Mouse (Mus musculus): Measurements from ENCODE around the gene Ndn. TPM values are rescaled to one million over a fixed set of nuclear protein-coding genes. Genes with fewer than 3 reads are reported as not detected.
A peak's percentile ranks its signal among the peaks of the same experiment; 100 is the strongest.

Gene Ndn
- 1.6 and 2.8 TPM in 2 replicates for polyA plus RNA-seq (2012; ENCODE audit: insufficient read depth, low replicate concordance)

DNA sequence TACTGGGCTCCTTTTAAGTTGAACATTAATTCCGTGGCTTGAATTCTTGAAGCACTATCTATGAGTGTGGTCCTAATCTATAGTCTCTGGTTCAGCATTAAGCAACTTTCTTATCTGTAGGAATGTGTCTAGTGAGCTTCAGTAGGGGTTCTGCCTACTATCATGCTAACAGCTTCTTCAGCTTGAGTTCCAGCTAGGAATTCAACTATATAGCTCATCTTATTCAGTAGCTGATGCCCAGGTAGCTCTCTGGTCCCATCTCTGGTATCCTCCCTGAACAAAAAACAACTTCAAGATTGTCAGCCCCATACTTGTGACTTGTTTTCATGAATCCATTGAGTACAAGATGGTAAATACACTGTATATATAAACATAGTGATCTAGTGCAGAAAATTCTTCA is at the start of gene Ndn:
Gene Ndn (plus strand): TSS at position 301 of the 400 bp plus-strand sequence.
- TF ChIP-seq FLI1 (IDR thresholded peaks at IDR 0.05; ENCODE audit: low read length) (no peak), GATA1 (IDR thresholded peaks at IDR 0.05; ENCODE audit: borderline replicate concordance, low read length) (no peak)
- Histone ChIP-seq H3K4me1 (peaks cover 10% of the 10 kb centered on the region; the same call in 1 of the 2 replicates), H3K27me3 (replicated peaks) (peaks cover 10% of the 10 kb centered on the region), H3K4me3 (replicated peaks) (no peak within 1 kb of the TSS), H3K36me3 (replicated peaks; ENCODE audit: low read length) (no peaks in the 10 kb centered on the region), H3K9me3 (peaks cover 12% of the 10 kb centered on the region)

- no peaks in the 10 kb centered on the region for H3K27me3 ChIP-seq (replicated peaks)
- no peak overlapping the region for H3K4me3 ChIP-seq (replicated peaks)
- no peak for TF ChIP-seq FLI1 (IDR thresholded peaks at IDR 0.05; ENCODE audit: low read length)
- TF ChIP-seq GATA1 (IDR thresholded peaks at IDR 0.05; ENCODE audit: borderline replicate concordance, low read length) = no peak
- no peaks in the 10 kb centered on the region for H3K4me1 ChIP-seq
- H3K36me3 ChIP-seq (replicated peaks; ENCODE audit: low read length) = no peaks in the 10 kb centered on the region
- no peaks in the 10 kb centered on the region for H3K9me3 ChIP-seq
These were observed 43.9 kb upstream of the Ndn start for GRCm38 (mm10) chr7:62302451-62302850.

GRCm38 (mm10) chr7:62306896-62307614 is 39.3 kb upstream of the Ndn start:
- no peaks in the 10 kb centered on the region for H3K9me3 ChIP-seq
- no peaks in the 10 kb centered on the region for H3K4me1 ChIP-seq
- TF ChIP-seq GATA1 (IDR thresholded peaks at IDR 0.05; ENCODE audit: borderline replicate concordance, low read length) (no peak), FLI1 (IDR thresholded peaks at IDR 0.05; ENCODE audit: low read length) (no peak)
- no peak overlapping the region for H3K4me3 ChIP-seq (replicated peaks)
- no peaks in the 10 kb centered on the region for H3K36me3 ChIP-seq (replicated peaks; ENCODE audit: low read length)
- no peaks in the 10 kb centered on the region for H3K27me3 ChIP-seq (replicated peaks)

DNA sequence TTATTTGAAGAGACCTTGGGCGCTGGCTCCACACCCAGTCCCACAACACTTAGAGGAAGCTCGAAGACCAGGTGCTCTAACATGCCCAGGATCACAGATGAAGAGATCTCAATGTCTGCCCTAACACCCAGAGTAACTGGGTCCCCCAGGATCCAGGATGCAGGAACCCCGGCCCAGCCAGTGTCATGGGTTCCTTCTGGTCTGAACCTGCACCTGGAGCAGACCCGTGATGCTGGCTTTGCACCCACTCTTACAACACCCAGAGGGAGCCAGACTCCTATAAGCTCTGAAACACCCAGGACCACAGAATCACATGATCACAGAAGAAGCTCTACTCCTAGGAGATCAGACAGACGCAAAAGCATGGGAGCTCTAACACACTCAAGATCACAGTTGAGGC is 29.6 kb upstream of the Ndn start:
- no peaks in the 10 kb centered on the region for H3K27me3 ChIP-seq (replicated peaks)
- H3K36me3 ChIP-seq (replicated peaks; ENCODE audit: low read length) = no peaks in the 10 kb centered on the region
- no peak overlapping the region for H3K4me3 ChIP-seq (replicated peaks)
- no peaks in the 10 kb centered on the region for H3K4me1 ChIP-seq
- TF ChIP-seq GATA1 (IDR thresholded peaks at IDR 0.05; ENCODE audit: borderline replicate concordance, low read length) = no peak
- TF ChIP-seq FLI1 (IDR thresholded peaks at IDR 0.05; ENCODE audit: low read length) = no peak
- peaks cover 4% of the 10 kb centered on the region; the same call in 1 of the 2 replicates for H3K9me3 ChIP-seq

DNA sequence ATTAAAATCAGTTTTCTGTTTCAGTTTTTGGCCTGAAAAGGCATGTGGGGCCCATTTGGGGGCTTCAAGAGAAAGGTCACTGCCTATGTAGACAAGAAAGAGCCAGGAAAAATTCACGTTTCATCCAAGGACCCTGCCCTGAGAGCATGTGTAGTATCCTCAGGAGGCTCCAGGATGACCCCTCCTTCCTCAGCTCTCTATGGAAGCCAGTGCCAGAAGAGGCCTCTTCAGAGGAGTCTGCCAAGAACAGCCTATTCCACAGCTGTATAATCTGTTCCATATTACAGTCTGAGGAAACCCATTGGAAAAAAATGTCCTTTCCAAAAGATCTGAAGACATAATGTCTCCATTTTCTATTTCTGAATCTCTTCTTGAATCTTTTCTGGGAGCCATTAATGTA is 958 bp upstream of the Ndn start:
- no peak for TF ChIP-seq GATA1 (IDR thresholded peaks at IDR 0.05; ENCODE audit: borderline replicate concordance, low read length)
- no peak for TF ChIP-seq FLI1 (IDR thresholded peaks at IDR 0.05; ENCODE audit: low read length)
- Histone ChIP-seq H3K9me3 (peaks cover 12% of the 10 kb centered on the region), H3K27me3 (replicated peaks) (peaks cover 10% of the 10 kb centered on the region), H3K4me3 (replicated peaks) (no peak overlapping the region), H3K36me3 (replicated peaks; ENCODE audit: low read length) (no peaks in the 10 kb centered on the region), H3K4me1 (peaks cover 10% of the 10 kb centered on the region; the same call in 1 of the 2 replicates)

DNA sequence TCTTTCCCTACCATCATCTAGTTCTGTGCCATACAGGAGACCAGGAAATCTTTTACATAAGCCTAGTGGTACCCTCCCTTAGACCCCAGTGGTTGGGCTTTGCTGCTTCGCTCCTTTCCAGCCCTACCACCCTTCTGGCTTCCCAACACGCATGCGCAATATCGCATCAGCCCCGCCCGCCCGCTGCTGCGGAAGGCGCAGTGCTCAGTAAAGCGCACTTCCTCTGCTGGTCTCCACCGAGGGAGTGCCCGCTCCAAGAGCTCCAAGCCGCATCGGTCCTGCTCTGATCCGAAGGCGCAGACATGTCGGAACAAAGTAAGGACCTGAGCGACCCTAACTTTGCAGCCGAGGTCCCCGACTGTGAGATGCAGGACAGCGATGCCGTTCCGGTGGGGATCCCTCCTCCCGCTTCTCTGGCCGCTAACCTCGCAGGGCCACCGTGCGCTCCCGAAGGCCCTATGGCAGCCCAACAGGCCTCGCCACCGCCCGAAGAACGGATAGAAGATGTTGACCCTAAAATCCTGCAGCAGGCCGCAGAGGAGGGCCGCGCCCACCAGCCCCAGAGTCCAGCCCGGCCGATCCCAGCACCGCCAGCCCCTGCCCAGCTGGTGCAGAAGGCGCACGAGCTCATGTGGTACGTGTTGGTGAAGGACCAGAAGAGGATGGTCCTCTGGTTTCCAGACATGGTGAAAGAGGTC is 1.9 kb downstream of the Ndn start:
- H3K9me3 ChIP-seq = peaks cover 12% of the 10 kb centered on the region
- peak overlapping the region; percentile 88 for H3K4me3 ChIP-seq (replicated peaks)
- peaks cover 10% of the 10 kb centered on the region; the same call in 1 of the 2 replicates for H3K4me1 ChIP-seq
- H3K27me3 ChIP-seq (replicated peaks) = peaks cover 10% of the 10 kb centered on the region
- no peaks in the 10 kb centered on the region for H3K36me3 ChIP-seq (replicated peaks; ENCODE audit: low read length)
- no peak for TF ChIP-seq FLI1 (IDR thresholded peaks at IDR 0.05; ENCODE audit: low read length)
- no peak for TF ChIP-seq GATA1 (IDR thresholded peaks at IDR 0.05; ENCODE audit: borderline replicate concordance, low read length)

- TF ChIP-seq FLI1 (IDR thresholded peaks at IDR 0.05; ENCODE audit: low read length) (no peak), GATA1 (IDR thresholded peaks at IDR 0.05; ENCODE audit: borderline replicate concordance, low read length) (no peak)
- H3K36me3 ChIP-seq (replicated peaks; ENCODE audit: low read length) = no peaks in the 10 kb centered on the region
- H3K9me3 ChIP-seq = peaks cover 12% of the 10 kb centered on the region
- peak overlapping the region; percentile 88 for H3K4me3 ChIP-seq (replicated peaks)
- peaks cover 10% of the 10 kb centered on the region; the same call in 1 of the 2 replicates for H3K4me1 ChIP-seq
- H3K27me3 ChIP-seq (replicated peaks) = peaks cover 10% of the 10 kb centered on the region
These were observed 2.4 kb downstream of the Ndn start for GRCm38 (mm10) chr7:62348804-62349190.

DNA sequence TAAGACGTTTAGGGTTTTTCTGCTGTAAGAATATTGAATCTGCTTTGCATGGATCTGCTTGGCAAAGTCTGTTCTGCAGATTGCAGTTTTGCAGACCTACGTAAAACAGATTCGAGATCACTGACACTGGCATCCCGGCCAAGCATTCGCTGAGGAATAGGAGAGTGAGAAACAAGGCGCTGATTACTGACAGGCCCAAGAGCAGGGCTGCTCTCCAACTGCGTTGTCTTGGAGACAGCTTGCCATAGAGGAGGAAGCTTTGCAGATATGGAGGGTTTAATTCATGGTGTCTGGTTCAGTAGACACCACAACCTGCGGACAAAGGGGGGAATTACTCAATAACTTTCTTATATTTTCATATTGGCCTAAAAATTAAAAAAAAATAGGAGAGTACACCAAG is 4.9 kb downstream of the Ndn start:
- Histone ChIP-seq H3K36me3 (replicated peaks; ENCODE audit: low read length) (no peaks in the 10 kb centered on the region), H3K9me3 (peaks cover 12% of the 10 kb centered on the region), H3K4me1 (peaks cover 10% of the 10 kb centered on the region; the same call in 1 of the 2 replicates), H3K4me3 (replicated peaks) (no peak overlapping the region), H3K27me3 (replicated peaks) (peaks cover 10% of the 10 kb centered on the region)
- no peak for TF ChIP-seq FLI1 (IDR thresholded peaks at IDR 0.05; ENCODE audit: low read length)
- TF ChIP-seq GATA1 (IDR thresholded peaks at IDR 0.05; ENCODE audit: borderline replicate concordance, low read length) = no peak

DNA sequence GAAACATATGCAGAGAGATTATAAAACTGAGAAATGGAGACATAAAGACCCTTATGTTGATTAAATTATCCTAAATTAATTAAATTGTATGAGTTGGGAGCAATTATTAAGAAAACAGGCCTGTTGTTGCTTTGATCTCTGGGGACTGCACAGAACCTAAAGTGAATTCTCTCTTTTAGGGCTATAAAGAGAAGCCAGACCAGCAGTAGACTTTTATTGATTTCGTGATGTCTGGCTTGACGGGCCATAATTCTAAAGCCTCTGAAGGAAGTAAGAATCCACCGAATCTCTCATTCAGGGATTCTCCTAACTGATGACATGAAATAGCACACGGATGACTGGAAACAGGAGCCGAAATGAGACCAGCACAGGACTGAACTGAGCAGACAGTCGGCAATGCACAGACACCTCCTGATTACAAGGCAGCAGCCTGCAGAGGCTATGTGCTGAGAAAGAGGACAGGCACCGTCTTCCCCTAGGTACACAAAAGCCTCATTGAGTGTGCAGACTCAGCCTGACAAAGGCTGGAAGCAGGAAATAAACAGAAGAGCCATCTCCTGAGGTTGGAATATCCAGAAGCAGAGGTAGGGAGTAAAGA is 18.8 kb downstream of the Ndn start:
- no peak overlapping the region for H3K4me3 ChIP-seq (replicated peaks)
- TF ChIP-seq GATA1 (IDR thresholded peaks at IDR 0.05; ENCODE audit: borderline replicate concordance, low read length) (no peak), FLI1 (IDR thresholded peaks at IDR 0.05; ENCODE audit: low read length) (no peak)
- H3K36me3 ChIP-seq (replicated peaks; ENCODE audit: low read length) = no peaks in the 10 kb centered on the region
- H3K27me3 ChIP-seq (replicated peaks) = no peaks in the 10 kb centered on the region
- H3K4me1 ChIP-seq = no peaks in the 10 kb centered on the region
- H3K9me3 ChIP-seq = no peaks in the 10 kb centered on the region

GRCm38 (mm10) chr7:62366730-62367129 is 20.4 kb downstream of the Ndn start:
- no peaks in the 10 kb centered on the region for H3K9me3 ChIP-seq
- no peak for TF ChIP-seq GATA1 (IDR thresholded peaks at IDR 0.05; ENCODE audit: borderline replicate concordance, low read length)
- no peak for TF ChIP-seq FLI1 (IDR thresholded peaks at IDR 0.05; ENCODE audit: low read length)
- no peaks in the 10 kb centered on the region for H3K4me1 ChIP-seq
- no peaks in the 10 kb centered on the region for H3K36me3 ChIP-seq (replicated peaks; ENCODE audit: low read length)
- no peaks in the 10 kb centered on the region for H3K27me3 ChIP-seq (replicated peaks)
- no peak overlapping the region for H3K4me3 ChIP-seq (replicated peaks)
